ENCODE assay signal across 15 mouse cellular contexts in genomic region chr9:31346575-31347080, GRCm38 (mm10). TPM values are rescaled to one million over a fixed set of nuclear protein-coding genes. Genes with fewer than 3 reads are reported as not detected.
DNase-seq lines count a peak whose midpoint lies in the region; ATAC-seq and TF ChIP-seq lines count a peak whose summit lies in the region.
"Had no signal": no experiment of that assay in that cellular context is flagged by ENCODE, and none has a peak within 500 bp of the region (broad histone marks: within the 10 kb centered on the region; RNA-seq: fewer than 3 reads in every experiment).

No protein-coding gene starts in this region.

- 63% methylated on average over 15 of the region's 15 CpGs for WGBS in kidney, adult 2 months
- 72% methylated on average over 15 of the region's 15 CpGs for WGBS in kidney, embryonic 15.5 days

- H3K27me3 ChIP-seq in kidney, adult 2 months (replicated peaks; ENCODE audit: control insufficient read depth, insufficient read depth, low read length): no peaks in the 10 kb centered on the region
- no peaks in the 10 kb centered on the region for H3K27me3 ChIP-seq in kidney, embryonic 15.5 days
- H3K27me3 ChIP-seq: heart, embryonic 15.5 days; hindbrain, embryonic 13.5 days; limb, embryonic 13.5 days had no signal

- TF ChIP-seq CTCF in kidney, adult 2 months (conservative IDR thresholded peaks at IDR 0.05; ENCODE audit: insufficient read depth, insufficient read length, low read depth, low read length): no peak

- no peak overlapping the region for H3K4me2 ChIP-seq in kidney, embryonic 15.5 days
- H3K4me2 ChIP-seq: heart, embryonic 15.5 days; hindbrain, embryonic 13.5 days; limb, embryonic 13.5 days had no signal

- H3K4me3 ChIP-seq in kidney, adult 2 months (ENCODE audit: insufficient read depth, low read depth, low read length): no peak overlapping the region
- H3K4me3 ChIP-seq in kidney, embryonic 15.5 days (replicated peaks): no peak overlapping the region
- H3K4me3 ChIP-seq: erythroblast, embryonic 14.5 days; heart, embryonic 15.5 days; hindbrain, embryonic 13.5 days; limb, embryonic 13.5 days had no signal

- no peaks in the 10 kb centered on the region for H3K4me1 ChIP-seq in kidney, adult 2 months (ENCODE audit: control insufficient read depth, insufficient read depth, low read length)
- H3K4me1 ChIP-seq in kidney, embryonic 15.5 days: no peaks in the 10 kb centered on the region
- H3K4me1 ChIP-seq: heart, embryonic 15.5 days had no signal

- no peak for ATAC-seq in kidney, embryonic 15.5 days (replicated peaks; ENCODE audit: low FRiP score)
- no peak for ATAC-seq in inflammation-experienced regulatory T-cells, adult 6 months
- ATAC-seq: forebrain, embryonic 14.5 days had no signal

- H3K9ac ChIP-seq in kidney, embryonic 15.5 days: no peak overlapping the region
- H3K9ac ChIP-seq: heart, embryonic 15.5 days; hindbrain, embryonic 13.5 days; limb, embryonic 13.5 days had no signal

- no peaks in the 10 kb centered on the region for H3K9me3 ChIP-seq in kidney, embryonic 15.5 days (replicated peaks)
- H3K9me3 ChIP-seq: heart, embryonic 15.5 days; hindbrain, embryonic 13.5 days; limb, embryonic 13.5 days had no signal

- TF ChIP-seq POLR2A in kidney, adult 2 months (IDR thresholded peaks at IDR 0.05; ENCODE audit: low read depth, low read length): no peak

- peak; percentile 16 for DNase-seq in embryo, embryonic 11 days
- DNase-seq in embryo, embryonic 9.5 days (ENCODE audit: extremely low spot score): no peak
- DNase-seq in kidney, adult 2 months: peak; percentile 25
- DNase-seq in ZHBTc4 (ENCODE audit: low read depth, low spot score): peak; percentile 46
- peak; percentile 21 for DNase-seq in lung, postnatal 25 days (ENCODE audit: low spot score)
- no peak for DNase-seq in adrenal gland, postnatal 10 days
- DNase-seq: cerebellum, postnatal 10 days; right cerebral cortex, adult 18-20 months had no signal

- no peaks in the 10 kb centered on the region for H3K36me3 ChIP-seq in kidney, adult 2 months (ENCODE audit: control insufficient read depth, insufficient read depth, low read length)
- peaks cover 7% of the 10 kb centered on the region; the same call in 1 of the 2 replicates for H3K36me3 ChIP-seq in kidney, embryonic 15.5 days
- H3K36me3 ChIP-seq: heart, embryonic 15.5 days had no signal

- H3K27ac ChIP-seq in kidney, adult 2 months (ENCODE audit: insufficient read depth, low read depth, low read length): no peak overlapping the region
- H3K27ac ChIP-seq in kidney, embryonic 15.5 days: no peak overlapping the region
- H3K27ac ChIP-seq: heart, embryonic 15.5 days; hindbrain, embryonic 13.5 days; limb, embryonic 13.5 days had no signal

RNA-seq across cellular contexts. Expression of gene Nfrkb, which starts 39.4 kb away (rescaled TPM):
- polyA plus RNA-seq in kidney, adult 2 months (2012; rRNA removed): 12.4 and 13.8 TPM in 2 replicates
- 19.8 and 21.3 TPM in 2 replicates for polyA plus RNA-seq in kidney, embryonic 15.5 days (2015; fragmentation: Nextera tagmentation; extraction: Ambion mirVana)
- total RNA-seq in adrenal gland, postnatal 10 days (2021): 10 to 100 TPM; 19.1 to 30.3 TPM
- polyA plus RNA-seq in inflammation-experienced regulatory T-cells, adult 6 months (2017; shearing (Covaris generic)): 10 to 100 TPM; 23.7 to 39.8 (median 36.9) TPM

Comparison
In these comparisons a context has a peak if more than half of its experiments do, and no peak if none do; other contexts are left out.
1. DNase-seq: peak in embryo, embryonic 11 days (single experiment), kidney, adult 2 months (single experiment), ZHBTc4 (single experiment) and lung, postnatal 25 days (single experiment); none in embryo, embryonic 9.5 days (single experiment) and adrenal gland, postnatal 10 days (single experiment).